Mouse (Mus musculus): ENCODE results near the gene Anxa4.

DNA sequence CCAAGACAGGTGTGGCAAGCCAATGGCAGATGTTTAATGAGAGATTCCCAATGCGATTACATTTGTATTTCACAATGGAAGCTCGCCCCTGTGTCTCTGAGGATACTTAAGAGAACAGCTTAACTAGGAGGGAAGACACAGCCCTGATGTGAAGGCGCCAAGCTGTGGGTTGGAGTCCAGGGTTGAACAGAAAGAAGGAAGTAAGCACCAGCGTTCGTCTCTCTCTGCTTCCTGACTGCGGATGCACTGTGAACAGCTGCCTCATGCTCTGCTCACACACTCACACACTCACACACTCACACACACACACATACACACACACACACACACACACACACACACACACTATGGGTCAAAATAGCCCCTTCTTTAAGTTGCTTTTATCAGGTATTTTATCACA lies 36.4 kb upstream of the Anxa4 start:
- TF ChIP-seq POLR2A (IDR thresholded peaks at IDR 0.05; ENCODE audit: borderline replicate concordance, insufficient read depth, low read length) = no peak
- no peak for TF ChIP-seq CTCF (IDR thresholded peaks at IDR 0.05; ENCODE audit: borderline replicate concordance, insufficient read depth, low read depth, low read length)

Data from cerebellum, adult 2 months (tissue).